Mouse (Mus musculus): ENCODE data around the gene 9330182L06Rik. TPM values are rescaled to one million over a fixed set of nuclear protein-coding genes. Genes with fewer than 3 reads are reported as not detected.

Gene 9330182L06Rik
- polyA plus RNA-seq, 1 experiment = 0.81 TPM

- TF ChIP-seq POLR2A (IDR thresholded peaks at IDR 0.05; ENCODE audit: control insufficient read depth, low read depth, low read length) (no peak), CTCF (IDR thresholded peaks at IDR 0.05; ENCODE audit: control insufficient read depth, insufficient read depth, insufficient replicate concordance, low read depth, low read length) (no peak)
- Histone ChIP-seq H3K4me3 (ENCODE audit: control insufficient read depth, low read depth, low read length) (no peak overlapping the region), H3K27ac (ENCODE audit: control insufficient read depth, insufficient read depth, low read depth, low read length) (no peak overlapping the region), H3K27me3 (ENCODE audit: control insufficient read depth, insufficient read depth, low read length) (no peaks in the 10 kb centered on the region), H3K36me3 (ENCODE audit: control insufficient read depth, insufficient read depth, low read length) (no peaks in the 10 kb centered on the region), H3K4me1 (ENCODE audit: control insufficient read depth, insufficient read depth, low read length) (no peaks in the 10 kb centered on the region)
Measured at GRCm38 (mm10) chr5:9446146-9446545, 180.2 kb downstream of the 9330182L06Rik start.

GRCm38 (mm10) chr5:9448931-9449330, 183.0 kb downstream of the 9330182L06Rik start:
- no peaks in the 10 kb centered on the region for H3K4me1 ChIP-seq (ENCODE audit: control insufficient read depth, insufficient read depth, low read length)
- H3K27ac ChIP-seq (ENCODE audit: control insufficient read depth, insufficient read depth, low read depth, low read length) = no peak overlapping the region
- H3K4me3 ChIP-seq (ENCODE audit: control insufficient read depth, low read depth, low read length) = no peak overlapping the region
- no peaks in the 10 kb centered on the region for H3K27me3 ChIP-seq (ENCODE audit: control insufficient read depth, insufficient read depth, low read length)
- TF ChIP-seq CTCF (IDR thresholded peaks at IDR 0.05; ENCODE audit: control insufficient read depth, insufficient read depth, insufficient replicate concordance, low read depth, low read length) (no peak), POLR2A (IDR thresholded peaks at IDR 0.05; ENCODE audit: control insufficient read depth, low read depth, low read length) (no peak)
- H3K36me3 ChIP-seq (ENCODE audit: control insufficient read depth, insufficient read depth, low read length) = no peaks in the 10 kb centered on the region

GRCm38 (mm10) chr5:9449570-9449969, 183.7 kb downstream of the 9330182L06Rik start:
- Histone ChIP-seq H3K36me3 (ENCODE audit: control insufficient read depth, insufficient read depth, low read length) (no peaks in the 10 kb centered on the region), H3K4me3 (ENCODE audit: control insufficient read depth, low read depth, low read length) (no peak overlapping the region), H3K27me3 (ENCODE audit: control insufficient read depth, insufficient read depth, low read length) (no peaks in the 10 kb centered on the region), H3K27ac (ENCODE audit: control insufficient read depth, insufficient read depth, low read depth, low read length) (no peak overlapping the region), H3K4me1 (ENCODE audit: control insufficient read depth, insufficient read depth, low read length) (no peaks in the 10 kb centered on the region)
- TF ChIP-seq CTCF (IDR thresholded peaks at IDR 0.05; ENCODE audit: control insufficient read depth, insufficient read depth, insufficient replicate concordance, low read depth, low read length) (no peak), POLR2A (IDR thresholded peaks at IDR 0.05; ENCODE audit: control insufficient read depth, low read depth, low read length) (no peak)

GRCm38 (mm10) chr5:9453298-9453697, 187.4 kb downstream of the 9330182L06Rik start:
- TF ChIP-seq CTCF (IDR thresholded peaks at IDR 0.05; ENCODE audit: control insufficient read depth, insufficient read depth, insufficient replicate concordance, low read depth, low read length) (no peak), POLR2A (IDR thresholded peaks at IDR 0.05; ENCODE audit: control insufficient read depth, low read depth, low read length) (no peak)
- Histone ChIP-seq H3K27ac (ENCODE audit: control insufficient read depth, insufficient read depth, low read depth, low read length) (no peak overlapping the region), H3K27me3 (ENCODE audit: control insufficient read depth, insufficient read depth, low read length) (no peaks in the 10 kb centered on the region), H3K36me3 (ENCODE audit: control insufficient read depth, insufficient read depth, low read length) (no peaks in the 10 kb centered on the region), H3K4me1 (ENCODE audit: control insufficient read depth, insufficient read depth, low read length) (no peaks in the 10 kb centered on the region), H3K4me3 (ENCODE audit: control insufficient read depth, low read depth, low read length) (no peak overlapping the region)

GRCm38 (mm10) chr5:9477587-9477986, 211.7 kb downstream of the 9330182L06Rik start:
- no peaks in the 10 kb centered on the region for H3K27me3 ChIP-seq (ENCODE audit: control insufficient read depth, insufficient read depth, low read length)
- TF ChIP-seq POLR2A (IDR thresholded peaks at IDR 0.05; ENCODE audit: control insufficient read depth, low read depth, low read length) (no peak), CTCF (IDR thresholded peaks at IDR 0.05; ENCODE audit: control insufficient read depth, insufficient read depth, insufficient replicate concordance, low read depth, low read length) (no peak)

GRCm38 (mm10) chr5:9495456-9495855, 229.5 kb downstream of the 9330182L06Rik start:
- no peak overlapping the region for H3K4me3 ChIP-seq (ENCODE audit: control insufficient read depth, low read depth, low read length)
- H3K4me1 ChIP-seq (ENCODE audit: control insufficient read depth, insufficient read depth, low read length) = no peaks in the 10 kb centered on the region
- no peaks in the 10 kb centered on the region for H3K36me3 ChIP-seq (ENCODE audit: control insufficient read depth, insufficient read depth, low read length)
- no peak overlapping the region for H3K27ac ChIP-seq (ENCODE audit: control insufficient read depth, insufficient read depth, low read depth, low read length)
- TF ChIP-seq POLR2A (IDR thresholded peaks at IDR 0.05; ENCODE audit: control insufficient read depth, low read depth, low read length) (no peak), CTCF (IDR thresholded peaks at IDR 0.05; ENCODE audit: control insufficient read depth, insufficient read depth, insufficient replicate concordance, low read depth, low read length) (no peak)
- no peaks in the 10 kb centered on the region for H3K27me3 ChIP-seq (ENCODE audit: control insufficient read depth, insufficient read depth, low read length)

More at GRCm38 (mm10) chr5:9477587-9477986, 211.7 kb downstream of the 9330182L06Rik start:
- H3K36me3 ChIP-seq (ENCODE audit: control insufficient read depth, insufficient read depth, low read length) = no peaks in the 10 kb centered on the region
- no peak overlapping the region for H3K4me3 ChIP-seq (ENCODE audit: control insufficient read depth, low read depth, low read length)
- H3K27ac ChIP-seq (ENCODE audit: control insufficient read depth, insufficient read depth, low read depth, low read length) = no peak overlapping the region
- H3K4me1 ChIP-seq (ENCODE audit: control insufficient read depth, insufficient read depth, low read length) = no peaks in the 10 kb centered on the region

- no peaks in the 10 kb centered on the region for H3K36me3 ChIP-seq (ENCODE audit: control insufficient read depth, insufficient read depth, low read length)
- H3K27me3 ChIP-seq (ENCODE audit: control insufficient read depth, insufficient read depth, low read length) = no peaks in the 10 kb centered on the region
- H3K4me1 ChIP-seq (ENCODE audit: control insufficient read depth, insufficient read depth, low read length) = no peaks in the 10 kb centered on the region
- no peak overlapping the region for H3K27ac ChIP-seq (ENCODE audit: control insufficient read depth, insufficient read depth, low read depth, low read length)
- TF ChIP-seq CTCF (IDR thresholded peaks at IDR 0.05; ENCODE audit: control insufficient read depth, insufficient read depth, insufficient replicate concordance, low read depth, low read length) (no peak), POLR2A (IDR thresholded peaks at IDR 0.05; ENCODE audit: control insufficient read depth, low read depth, low read length) (no peak)
- no peak overlapping the region for H3K4me3 ChIP-seq (ENCODE audit: control insufficient read depth, low read depth, low read length)
Measured at GRCm38 (mm10) chr5:9497235-9497634, 231.3 kb downstream of the 9330182L06Rik start.

GRCm38 (mm10) chr5:9511027-9511426, 245.1 kb downstream of the 9330182L06Rik start:
- no peaks in the 10 kb centered on the region for H3K27me3 ChIP-seq (ENCODE audit: control insufficient read depth, insufficient read depth, low read length)
- TF ChIP-seq POLR2A (IDR thresholded peaks at IDR 0.05; ENCODE audit: control insufficient read depth, low read depth, low read length) (no peak), CTCF (IDR thresholded peaks at IDR 0.05; ENCODE audit: control insufficient read depth, insufficient read depth, insufficient replicate concordance, low read depth, low read length) (no peak)
- no peak overlapping the region for H3K4me3 ChIP-seq (ENCODE audit: control insufficient read depth, low read depth, low read length)
- H3K36me3 ChIP-seq (ENCODE audit: control insufficient read depth, insufficient read depth, low read length) = no peaks in the 10 kb centered on the region
- no peaks in the 10 kb centered on the region for H3K4me1 ChIP-seq (ENCODE audit: control insufficient read depth, insufficient read depth, low read length)
- no peak overlapping the region for H3K27ac ChIP-seq (ENCODE audit: control insufficient read depth, insufficient read depth, low read depth, low read length)

Measured in testis, adult 2 months (tissue).